Mouse (Mus musculus) spleen, adult 2 months (tissue): ENCODE data around the gene Fhit. TPM values are rescaled to one million over a fixed set of nuclear protein-coding genes. Genes with fewer than 3 reads are reported as not detected.
"Not testable (repeated sequence)": the region's sequence is repeated elsewhere in the genome, so short reads cannot be mapped to it uniquely, and the experiment has no call there.

Experiments used
- DNase-seq, 2 experiments: peaks; one replicate each; pipeline versions ENCODE4 v3.0.0 to v3.0.0-alpha.2; 2012 to 2021; ENCODE audit warnings: low spot score in 2 of 2, low read depth in 1 of 2
- H3K27ac ChIP-seq: fragments of 200-500 bp; 2 replicates; pipeline ENCODE4 v1.5.1; 2012; ENCODE audit warnings: low read length, inconsistent platforms; ENCODE audit not compliant: insufficient read depth
- H3K27me3 ChIP-seq: fragments of 200-500 bp; 2 replicates; pipeline ENCODE4 v1.6.1; 2012; ENCODE audit warnings: mild to moderate bottlenecking, moderate library complexity, low read length, inconsistent platforms; ENCODE audit not compliant: control insufficient read depth, insufficient read depth
- H3K36me3 ChIP-seq: fragments of 200-500 bp; 2 replicates; pipeline ENCODE4 v1.6.1; 2012; ENCODE audit warnings: mild to moderate bottlenecking, low read length, inconsistent platforms; ENCODE audit not compliant: control insufficient read depth, insufficient read depth
- H3K4me1 ChIP-seq: fragments of 200-500 bp; 2 replicates; pipeline ENCODE4 v1.6.1; 2011; ENCODE audit warnings: inconsistent platforms; ENCODE audit not compliant: control insufficient read depth, insufficient read depth, insufficient read length
- H3K4me3 ChIP-seq: fragments of 200-500 bp; 2 replicates; pipeline ENCODE4 v1.5.1; 2011; ENCODE audit warnings: mild to moderate bottlenecking, inconsistent platforms; ENCODE audit not compliant: insufficient read depth, insufficient read length; ENCODE audit errors: extremely low read depth
- CTCF ChIP-seq: fragments of 200-500 bp; IDR thresholded peaks from 2 replicates; pipeline ENCODE4 v1.5.1; 2011; ENCODE audit warnings: mild to moderate bottlenecking, inconsistent platforms; ENCODE audit not compliant: insufficient read depth, insufficient read length, insufficient replicate concordance; ENCODE audit errors: extremely low read depth
- POLR2A ChIP-seq: fragments of 200-500 bp; IDR thresholded peaks from 2 replicates; pipeline ENCODE4 v1.6.1; 2011; ENCODE audit warnings: low read depth, low read length, inconsistent platforms
- WGBS: fragments of 180-500 bp; shearing (Covaris S2); methylation state at CpG from one replicate; pipeline ENCODE4 v1.1.7; 2018; 5-methylcytosine and 5-hydroxymethylcytosine counted together
- polyA plus RNA-seq: library from polyadenylated mRNA; depleted of rRNA; stranded (reverse); fragments of >200 nt; gene quantifications from 2 replicates; pipeline ENCODE4 v1.2.3, GENCODE M21; 2012

Gene Fhit
- polyA plus RNA-seq, 1 experiment, result 2.0 TPM

DNA sequence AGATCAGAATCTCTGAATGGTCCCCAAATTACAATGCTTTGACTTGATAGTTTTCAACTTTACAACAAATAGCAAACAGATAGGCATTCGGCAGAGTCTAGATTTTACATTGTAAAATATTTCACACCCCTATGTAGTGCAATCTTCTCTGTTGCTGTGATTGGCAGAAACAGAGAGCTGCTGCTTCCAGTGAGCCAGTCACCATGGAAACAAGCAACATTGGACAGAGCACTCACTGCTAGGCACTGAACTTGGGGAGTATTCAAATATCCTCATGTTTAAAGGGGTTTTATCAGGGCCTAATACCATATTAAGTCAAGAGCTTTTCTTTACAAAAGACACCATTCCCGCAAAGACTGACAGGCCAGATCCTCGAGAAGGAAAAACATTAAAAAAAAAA is 1187.4 kb downstream of the Fhit start:
- Histone ChIP-seq H3K4me1 (no peaks in the 10 kb centered on the region), H3K36me3 (no peaks in the 10 kb centered on the region), H3K4me3 (no peak overlapping the region), H3K27ac (no peak overlapping the region), H3K27me3 (no peaks in the 10 kb centered on the region)
- no peak for TF ChIP-seq CTCF
- no peak for TF ChIP-seq POLR2A
- no peak for DNase-seq
- 85% methylated on average over 3 of the region's 3 CpGs for WGBS

DNA sequence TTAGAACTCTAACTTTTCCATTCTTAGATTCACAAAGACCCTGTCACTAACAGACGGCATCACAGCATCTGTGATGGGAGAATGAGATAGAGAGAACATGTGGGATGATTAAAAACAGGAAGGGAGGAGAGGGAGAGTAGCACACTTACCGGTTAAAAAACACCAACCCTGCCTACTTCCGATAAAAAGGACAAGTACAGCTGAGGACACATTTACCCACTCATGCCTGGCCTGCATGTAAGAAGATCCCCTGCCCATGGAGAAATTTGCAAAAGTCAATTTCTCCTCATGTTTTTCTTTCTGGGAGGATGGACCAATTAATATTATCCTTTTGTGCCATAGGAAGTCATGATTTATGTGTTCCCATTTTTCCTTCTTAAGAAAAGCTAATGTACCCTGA is 1198.0 kb downstream of the Fhit start:
- no peaks in the 10 kb centered on the region for H3K27me3 ChIP-seq
- TF ChIP-seq CTCF, result no peak
- no peak for TF ChIP-seq POLR2A
- no peak overlapping the region for H3K27ac ChIP-seq
- no peak for DNase-seq
- WGBS, result 84% methylated on average over 3 of the region's 3 CpGs
- no peak overlapping the region for H3K4me3 ChIP-seq
- no peaks in the 10 kb centered on the region for H3K36me3 ChIP-seq
- no peaks in the 10 kb centered on the region for H3K4me1 ChIP-seq

GRCm38 (mm10) chr14:9960396-9960795 is 1201.4 kb downstream of the Fhit start:
- Histone ChIP-seq H3K27me3 (no peaks in the 10 kb centered on the region), H3K27ac (no peak overlapping the region), H3K4me3 (no peak overlapping the region), H3K4me1 (no peaks in the 10 kb centered on the region), H3K36me3 (no peaks in the 10 kb centered on the region)
- WGBS, result 90% methylated on average over 2 of the region's 2 CpGs
- no peak for TF ChIP-seq POLR2A
- TF ChIP-seq CTCF, result no peak
- DNase-seq, result no peak

- Histone ChIP-seq H3K27ac (no peak overlapping the region), H3K36me3 (no peaks in the 10 kb centered on the region), H3K4me1 (no peaks in the 10 kb centered on the region), H3K4me3 (no peak overlapping the region), H3K27me3 (no peaks in the 10 kb centered on the region)
- WGBS, result 80% methylated on average over 2 of the region's 2 CpGs
- no peak for DNase-seq
- TF ChIP-seq CTCF (no peak), POLR2A (no peak)
Measured at GRCm38 (mm10) chr14:9899494-9899893, 1262.3 kb downstream of the Fhit start.

- TF ChIP-seq POLR2A (no peak), CTCF (no peak)
- DNase-seq, result no peak
- H3K4me1 ChIP-seq, result no peaks in the 10 kb centered on the region
- 86% methylated on average over 1 of the region's 1 CpGs for whole genome bisulfite sequencing
- no peak overlapping the region for H3K27ac ChIP-seq
- no peaks in the 10 kb centered on the region for H3K36me3 ChIP-seq
- no peak overlapping the region for H3K4me3 ChIP-seq
- no peaks in the 10 kb centered on the region for H3K27me3 ChIP-seq
Measured at GRCm38 (mm10) chr14:9896556-9896955, 1265.3 kb downstream of the Fhit start.

- TF ChIP-seq CTCF (no peak), POLR2A (no peak)
- no peaks in the 10 kb centered on the region for H3K4me1 ChIP-seq
- DNase-seq, result no peak
- H3K27ac ChIP-seq, result no peak overlapping the region
- no peaks in the 10 kb centered on the region for H3K27me3 ChIP-seq
- no peak overlapping the region for H3K4me3 ChIP-seq
- 41% methylated on average over 2 of the region's 2 CpGs for WGBS
- H3K36me3 ChIP-seq, result no peaks in the 10 kb centered on the region
Measured at GRCm38 (mm10) chr14:9852041-9852440, 1309.8 kb downstream of the Fhit start.

DNA sequence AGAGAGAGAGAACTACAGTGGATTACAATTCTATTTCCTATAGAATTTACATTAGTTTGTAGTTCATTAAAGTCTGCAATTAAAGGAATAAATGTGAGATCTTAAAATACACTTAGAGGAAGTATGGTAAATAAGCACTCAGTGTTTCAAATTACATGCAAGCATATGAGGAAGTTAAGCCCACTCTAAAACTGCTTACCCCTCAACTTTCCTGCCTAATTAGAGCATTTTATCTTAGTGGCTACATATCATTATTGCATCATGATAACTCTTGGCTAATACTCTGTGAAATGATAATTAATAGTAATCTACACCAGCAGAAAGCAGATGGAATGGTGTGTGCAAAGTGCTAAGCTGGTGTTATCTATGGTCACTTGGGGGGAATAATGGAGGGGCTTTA is 1329.5 kb downstream of the Fhit start:
- H3K36me3 ChIP-seq, result no peaks in the 10 kb centered on the region
- H3K27me3 ChIP-seq, result no peaks in the 10 kb centered on the region
- no peak overlapping the region for H3K27ac ChIP-seq
- no peak overlapping the region for H3K4me3 ChIP-seq
- H3K4me1 ChIP-seq, result no peaks in the 10 kb centered on the region
- DNase-seq, result no peak
- TF ChIP-seq CTCF (no peak), POLR2A (no peak)

GRCm38 (mm10) chr14:9828699-9829240 is 1333.1 kb downstream of the Fhit start:
- H3K36me3 ChIP-seq, H3K27me3 ChIP-seq, H3K4me1 ChIP-seq, H3K4me3 ChIP-seq, DNase-seq, H3K27ac ChIP-seq: not testable (repeated sequence)
- WGBS, result 37% methylated on average over 8 of the region's 8 CpGs
